Mouse (Mus musculus) heart, embryonic 16.5 days (tissue): ENCODE measurements at regions not wholly inside any gene's neighbourhood (a gene's known extent, or its start where the extent isn't known, plus 50 kb on each side); places are given as distances from the start of the nearest gene placed in this dataset.

Experiments used
- ATAC-seq: fragments of 200-750 bp; cut with Nextera tagmentation; replicated peaks from 2 replicates; pipeline ENCODE4 v1.8.0; 2017; ENCODE audit warnings: moderate number of reproducible peaks; ENCODE audit not compliant: insufficient read depth, low FRiP score; ENCODE audit errors: extremely low read depth
- H3K27ac ChIP-seq: fragments of 300-500 bp; sonication (generic); 2 replicates; pipeline ENCODE4 v1.5.1; 2014; ENCODE audit warnings: mild to moderate bottlenecking, low read length, control low read depth, moderate library complexity
- H3K27me3 ChIP-seq: fragments of 300-500 bp; sonication (generic); 2 replicates; pipeline ENCODE4 v1.6.1; 2014; ENCODE audit warnings: low read length, mixed read lengths; ENCODE audit not compliant: control insufficient read depth, insufficient read depth
- H3K36me3 ChIP-seq: fragments of 300-500 bp; sonication (generic); 2 replicates; pipeline ENCODE4 v1.6.1; 2014; ENCODE audit not compliant: control insufficient read depth, insufficient read depth
- H3K4me1 ChIP-seq: fragments of 300-500 bp; sonication (generic); 2 replicates; pipeline ENCODE4 v1.6.1; 2014; ENCODE audit warnings: low read length, mixed read lengths; ENCODE audit not compliant: control insufficient read depth, insufficient read depth
- H3K4me2 ChIP-seq: fragments of 300-500 bp; sonication (generic); 2 replicates; pipeline ENCODE4 v1.6.1; 2014; ENCODE audit warnings: low read depth, mild to moderate bottlenecking, control low read depth, low read length
- H3K4me3 ChIP-seq: fragments of 300-500 bp; sonication (generic); 2 replicates; pipeline ENCODE4 v1.5.1; 2014; ENCODE audit warnings: mild to moderate bottlenecking, control low read depth, low read length
- H3K9ac ChIP-seq: fragments of 300-500 bp; sonication (generic); 2 replicates; pipeline ENCODE4 v1.6.1; 2014; ENCODE audit warnings: low read length, control low read depth
- H3K9me3 ChIP-seq: fragments of 300-500 bp; sonication (generic); replicated peaks from 2 replicates; pipeline ENCODE4 v1.6.1; 2016; ENCODE audit warnings: low read length; ENCODE audit not compliant: control insufficient read depth
- WGBS: fragments of 180-500 bp; shearing (Covaris S2); extraction: QIAGEN DNeasy Blood & Tissue Kit; methylation state at CpG from one replicate; pipeline ENCODE4 v1.1.7; 2014; 5-methylcytosine and 5-hydroxymethylcytosine counted together

DNA sequence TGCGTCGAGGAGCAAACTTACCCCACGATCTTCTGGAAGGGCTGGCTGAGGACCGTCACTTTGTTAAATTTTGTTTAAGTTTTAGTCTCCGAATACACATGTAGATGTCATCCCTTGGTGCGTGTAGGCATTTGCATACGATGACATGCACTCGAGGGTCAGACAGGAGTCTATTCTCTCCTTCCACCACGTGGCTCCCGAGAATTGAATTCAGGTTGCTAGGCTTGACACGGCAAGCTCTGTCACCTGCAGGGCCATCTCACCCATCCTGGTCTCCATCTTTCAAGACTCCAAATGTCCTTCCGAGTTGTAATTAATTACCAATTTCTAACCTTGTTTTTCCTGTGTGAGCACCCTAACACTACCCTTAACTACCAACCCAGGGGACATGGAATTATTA, 52.7 kb upstream of the Ppara start:
- no peak overlapping the region for H3K9ac ChIP-seq
- no peak for ATAC-seq
- H3K4me1 ChIP-seq, result peaks cover 32% of the 10 kb centered on the region
- no peak overlapping the region for H3K4me2 ChIP-seq
- H3K36me3 ChIP-seq, result peaks cover 17% of the 10 kb centered on the region
- H3K9me3 ChIP-seq, result no peaks in the 10 kb centered on the region
- 88% methylated on average over 12 of the region's 12 CpGs for WGBS
- H3K4me3 ChIP-seq, result no peak overlapping the region
- no peak overlapping the region for H3K27ac ChIP-seq
- no peaks in the 10 kb centered on the region for H3K27me3 ChIP-seq

DNA sequence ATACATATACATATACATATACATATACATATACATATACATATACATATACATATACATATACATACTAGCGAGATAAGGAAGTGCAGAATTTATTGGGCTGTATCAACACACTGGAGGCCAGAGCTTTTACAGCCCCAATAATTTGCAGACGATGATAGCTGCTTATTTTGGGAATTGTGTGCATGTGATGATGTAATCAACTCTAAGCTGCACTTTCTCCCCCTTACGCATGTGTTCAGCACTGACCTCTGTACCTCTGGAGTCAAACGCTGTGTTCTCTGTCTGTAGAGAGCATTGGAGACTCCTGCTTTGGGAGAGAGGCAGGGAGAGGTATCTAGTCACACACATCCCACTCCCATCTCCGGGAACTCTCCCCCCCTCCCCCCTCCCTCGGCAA, 52.0 kb upstream of the Ppara start:
- H3K9me3 ChIP-seq, result no peaks in the 10 kb centered on the region
- H3K4me3 ChIP-seq, result no peak overlapping the region
- H3K36me3 ChIP-seq, result peaks cover 17% of the 10 kb centered on the region
- no peak overlapping the region for H3K9ac ChIP-seq
- peaks cover 29% of the 10 kb centered on the region for H3K4me1 ChIP-seq
- ATAC-seq, result no peak
- no peaks in the 10 kb centered on the region for H3K27me3 ChIP-seq
- 59% methylated on average over 6 of the region's 6 CpGs for WGBS
- H3K4me2 ChIP-seq, result no peak overlapping the region
- no peak overlapping the region for H3K27ac ChIP-seq

DNA sequence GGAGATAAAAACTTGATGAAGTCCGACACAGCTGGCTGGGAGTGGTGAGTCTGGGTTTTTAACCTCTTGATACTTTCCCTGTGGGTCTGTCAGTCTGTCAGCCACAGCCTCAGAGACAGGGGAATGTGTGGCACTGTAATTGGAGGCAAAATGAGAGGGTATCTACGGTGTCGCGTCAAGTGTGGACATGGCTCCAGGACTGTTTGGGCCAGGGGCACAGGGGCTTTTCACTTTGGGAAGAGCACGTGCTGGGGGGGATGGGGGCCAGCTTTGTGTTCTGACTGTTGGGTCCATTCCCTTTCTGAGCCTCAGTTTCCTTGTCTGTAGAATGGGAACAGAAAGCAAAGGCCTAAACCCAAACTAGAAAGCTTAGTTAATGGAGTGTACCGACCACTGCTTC, 51.5 kb upstream of the Ppara start:
- H3K4me1 ChIP-seq, result peaks cover 24% of the 10 kb centered on the region
- H3K27me3 ChIP-seq, result no peaks in the 10 kb centered on the region
- H3K9ac ChIP-seq, result no peak overlapping the region
- no peak overlapping the region for H3K4me2 ChIP-seq
- H3K4me3 ChIP-seq, result no peak overlapping the region
- H3K27ac ChIP-seq, result no peak overlapping the region
- ATAC-seq, result no peak
- H3K9me3 ChIP-seq, result no peaks in the 10 kb centered on the region
- 78% methylated on average over 6 of the region's 6 CpGs for WGBS
- H3K36me3 ChIP-seq, result peaks cover 17% of the 10 kb centered on the region

- no peaks in the 10 kb centered on the region for H3K9me3 ChIP-seq
- H3K27ac ChIP-seq, result no peak overlapping the region
- peaks cover 17% of the 10 kb centered on the region for H3K36me3 ChIP-seq
- ATAC-seq, result no peak
- no peak overlapping the region for H3K4me3 ChIP-seq
- H3K4me1 ChIP-seq, result peaks cover 23% of the 10 kb centered on the region
- no peak overlapping the region for H3K9ac ChIP-seq
- no peak overlapping the region for H3K4me2 ChIP-seq
- H3K27me3 ChIP-seq, result no peaks in the 10 kb centered on the region
- WGBS, result 97% methylated on average over 4 of the region's 4 CpGs
Observed at GRCm38 (mm10) chr15:85683716-85684115, 51.1 kb upstream of the Ppara start.

GRCm38 (mm10) chr15:85684164-85684708, 50.5 kb upstream of the Ppara start:
- Histone ChIP-seq H3K27ac (no peak overlapping the region), H3K27me3 (no peaks in the 10 kb centered on the region), H3K9me3 (no peaks in the 10 kb centered on the region), H3K36me3 (peaks cover 18% of the 10 kb centered on the region), H3K4me3 (no peak overlapping the region), H3K4me2 (no peak overlapping the region), H3K4me1 (peaks cover 20% of the 10 kb centered on the region), H3K9ac (no peak overlapping the region)
- ATAC-seq, result no peak
- 77% methylated on average over 14 of the region's 14 CpGs for WGBS

GRCm38 (mm10) chr15:85684875-85685274, 49.9 kb upstream of the Ppara start:
- Histone ChIP-seq H3K4me3 (no peak overlapping the region), H3K27me3 (no peaks in the 10 kb centered on the region), H3K27ac (no peak overlapping the region), H3K9me3 (no peaks in the 10 kb centered on the region), H3K36me3 (peaks cover 24% of the 10 kb centered on the region), H3K9ac (no peak overlapping the region), H3K4me2 (no peak overlapping the region), H3K4me1 (peaks cover 18% of the 10 kb centered on the region)
- 69% methylated on average over 5 of the region's 5 CpGs for WGBS
- no peak for ATAC-seq
